Mouse (Mus musculus) hindbrain, embryonic 16.5 days (tissue): ENCODE measurements around the gene Dcun1d4. TPM values are rescaled to one million over a fixed set of nuclear protein-coding genes. Genes with fewer than 3 reads are reported as not detected.
A peak's percentile ranks its signal among the peaks of the same experiment; 100 is the strongest.

ENCODE experiments used
- ATAC-seq: fragments of 200-750 bp; cut with Nextera tagmentation; 2 replicates; pipeline ENCODE4 v1.8.0; 2017; ENCODE audit warnings: moderate TSS enrichment, moderate library complexity
- H3K27ac ChIP-seq: fragments of 300-500 bp; sonication (generic); 2 replicates; pipeline ENCODE4 v1.5.1; 2014; ENCODE audit warnings: low read depth, mild to moderate bottlenecking, control low read depth, low read length, moderate library complexity
- H3K27me3 ChIP-seq: fragments of 300-500 bp; sonication (generic); replicated peaks from 2 replicates; pipeline ENCODE4 v1.6.1; 2014; ENCODE audit warnings: low read length; ENCODE audit not compliant: control insufficient read depth, insufficient read depth
- H3K36me3 ChIP-seq: fragments of 300-500 bp; sonication (generic); 2 replicates; pipeline ENCODE4 v1.6.1; 2014; ENCODE audit warnings: mild to moderate bottlenecking, low read length, moderate library complexity, mixed read lengths; ENCODE audit not compliant: control insufficient read depth, insufficient read depth
- H3K4me1 ChIP-seq: fragments of 300-500 bp; sonication (generic); 2 replicates; pipeline ENCODE4 v1.6.1; 2014; ENCODE audit warnings: low read depth, low read length; ENCODE audit not compliant: control insufficient read depth, insufficient read depth
- H3K4me2 ChIP-seq: fragments of 300-500 bp; sonication (generic); 2 replicates; pipeline ENCODE4 v1.6.1; 2014; ENCODE audit warnings: mild to moderate bottlenecking, low read length, control low read depth, moderate library complexity
- H3K4me3 ChIP-seq: fragments of 300-500 bp; sonication (generic); 2 replicates; pipeline ENCODE4 v1.5.1; 2014; ENCODE audit warnings: mild to moderate bottlenecking, low read length, control low read depth, moderate library complexity
- H3K9ac ChIP-seq: fragments of 300-500 bp; sonication (generic); 2 replicates; pipeline ENCODE4 v1.6.1; 2014; ENCODE audit warnings: low read depth, mild to moderate bottlenecking, control low read depth, low read length, moderate library complexity
- H3K9me3 ChIP-seq: fragments of 300-500 bp; sonication (generic); 2 replicates; pipeline ENCODE4 v1.6.1; 2014; ENCODE audit warnings: mild to moderate bottlenecking, low read length, moderate library complexity; ENCODE audit not compliant: control insufficient read depth
- WGBS: fragments of 180-500 bp; shearing (Covaris S2); extraction: QIAGEN DNeasy Blood & Tissue Kit; methylation state at CpG from one replicate; pipeline ENCODE4 v1.1.7; 2014; 5-methylcytosine and 5-hydroxymethylcytosine counted together
- polyA plus RNA-seq: library from polyadenylated mRNA; unstranded; fragments of >200 nt; fragmentation: Nextera tagmentation; extraction: Ambion mirVana; gene quantifications from 2 replicates; pipeline ENCODE4 v1.2.1, GENCODE M21; 2015

Dcun1d4 gene
- polyA plus RNA-seq, 1 experiment from 2014 or later, result 44.8 TPM

DNA sequence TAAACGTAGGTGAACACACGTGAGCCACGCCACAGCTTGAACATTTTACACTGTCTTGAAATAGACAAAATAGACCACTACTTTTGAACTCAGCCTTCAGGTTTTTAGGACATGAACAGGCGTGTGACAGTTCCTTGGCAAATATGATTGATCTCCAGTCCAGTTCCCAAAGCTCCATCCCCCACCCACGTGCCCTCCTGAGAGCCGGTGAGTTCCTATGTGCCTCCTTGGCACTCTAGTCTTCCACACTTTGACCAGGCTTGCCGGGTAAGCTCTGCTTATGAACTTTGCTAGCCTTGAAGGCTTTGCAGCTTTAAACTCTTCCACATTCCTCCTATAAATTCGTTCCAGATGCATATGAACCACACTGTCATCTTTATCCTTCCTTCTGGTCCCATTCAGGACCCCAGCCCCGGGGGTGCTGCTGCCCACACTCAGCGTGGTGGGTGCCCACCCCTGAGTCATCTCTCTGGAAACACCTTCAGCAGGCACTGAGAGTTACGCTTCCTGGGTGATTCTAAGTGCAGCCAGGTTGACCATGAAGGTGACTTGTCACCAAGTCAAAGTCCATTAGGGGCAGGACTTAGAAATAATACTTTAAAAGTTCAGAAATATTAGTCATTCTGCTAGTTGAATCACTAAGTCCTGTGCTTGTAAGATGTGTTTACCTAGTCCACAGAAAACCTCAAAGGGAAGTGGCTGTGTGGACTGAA, 57.9 kb downstream of the Dcun1d4 start:
- no peak for ATAC-seq
- H3K27ac ChIP-seq, result no peak overlapping the region
- no peak overlapping the region for H3K4me2 ChIP-seq
- H3K9ac ChIP-seq, result no peak overlapping the region
- H3K27me3 ChIP-seq, result no peaks in the 10 kb centered on the region
- peaks cover 7% of the 10 kb centered on the region for H3K36me3 ChIP-seq
- no peaks in the 10 kb centered on the region for H3K9me3 ChIP-seq
- WGBS, result 88% methylated on average over 11 of the region's 11 CpGs
- H3K4me1 ChIP-seq, result no peaks in the 10 kb centered on the region; the same call in 1 of the 2 replicates
- no peak overlapping the region for H3K4me3 ChIP-seq

DNA sequence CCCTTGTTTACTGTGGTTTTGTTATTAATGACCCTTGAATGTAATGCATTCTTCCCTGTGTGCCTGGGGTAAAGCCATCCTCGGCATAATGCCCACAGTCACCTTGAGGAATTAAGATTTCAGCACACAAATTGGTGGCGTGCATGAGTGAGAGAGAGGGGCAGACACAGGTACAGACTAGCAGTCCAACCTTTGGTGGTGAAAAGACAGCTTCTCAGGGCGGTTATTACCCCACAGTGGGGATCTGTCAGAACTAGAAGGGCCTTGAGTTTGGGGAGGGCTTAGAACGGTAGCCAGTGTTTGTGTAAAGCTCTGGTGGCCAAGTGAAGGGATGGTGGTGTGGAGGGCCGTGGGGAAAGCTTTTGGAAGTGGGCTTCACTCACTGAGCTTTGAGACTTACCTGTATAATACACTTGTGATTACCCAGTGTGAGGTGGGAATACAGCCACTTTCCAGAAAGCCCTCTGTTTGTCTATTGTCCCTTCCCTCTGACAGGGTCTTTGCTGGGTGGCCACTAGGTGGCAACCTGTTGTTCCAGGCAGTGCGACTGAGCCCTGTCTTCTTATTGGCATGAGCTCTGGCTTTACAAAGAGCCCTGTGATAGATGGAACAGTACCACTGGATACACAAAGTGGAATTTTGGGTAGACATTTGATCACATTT, 59.2 kb downstream of the Dcun1d4 start:
- H3K27ac ChIP-seq, result no peak overlapping the region
- no peak overlapping the region for H3K4me2 ChIP-seq
- H3K27me3 ChIP-seq, result no peaks in the 10 kb centered on the region
- no peaks in the 10 kb centered on the region for H3K9me3 ChIP-seq
- H3K4me3 ChIP-seq, result no peak overlapping the region
- peak; percentile 85 for ATAC-seq
- H3K4me1 ChIP-seq, result no peaks in the 10 kb centered on the region; the same call in 1 of the 2 replicates
- H3K9ac ChIP-seq, result no peak overlapping the region
- WGBS, result 60% methylated on average over 6 of the region's 6 CpGs
- peaks cover 7% of the 10 kb centered on the region for H3K36me3 ChIP-seq

DNA sequence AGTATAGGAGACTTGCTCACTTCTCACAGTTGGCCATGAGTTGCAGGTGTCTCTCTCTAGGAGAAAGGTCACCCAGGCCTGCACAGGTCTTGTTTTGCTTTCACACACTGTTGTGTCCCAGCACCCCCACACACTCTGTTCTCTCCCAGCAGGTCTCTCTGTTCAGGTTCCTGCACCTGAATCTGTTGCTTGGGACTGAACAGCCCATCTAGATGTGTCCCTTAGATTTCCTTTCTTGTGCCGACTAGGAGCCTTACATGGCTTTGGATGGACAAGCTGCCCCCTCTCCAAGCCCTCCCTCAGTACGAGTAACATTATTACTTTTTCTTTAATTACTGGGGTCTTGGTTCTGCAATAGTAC, 59.7 kb downstream of the Dcun1d4 start:
- no peaks in the 10 kb centered on the region for H3K27me3 ChIP-seq
- H3K4me3 ChIP-seq, result no peak overlapping the region
- no peak overlapping the region for H3K27ac ChIP-seq
- H3K9me3 ChIP-seq, result no peaks in the 10 kb centered on the region
- H3K36me3 ChIP-seq, result peaks cover 11% of the 10 kb centered on the region
- H3K9ac ChIP-seq, result no peak overlapping the region
- no peak overlapping the region for H3K4me2 ChIP-seq
- no peaks in the 10 kb centered on the region; the same call in 1 of the 2 replicates for H3K4me1 ChIP-seq
- no peak for ATAC-seq
- 91% methylated on average over 2 of the region's 2 CpGs for WGBS

DNA sequence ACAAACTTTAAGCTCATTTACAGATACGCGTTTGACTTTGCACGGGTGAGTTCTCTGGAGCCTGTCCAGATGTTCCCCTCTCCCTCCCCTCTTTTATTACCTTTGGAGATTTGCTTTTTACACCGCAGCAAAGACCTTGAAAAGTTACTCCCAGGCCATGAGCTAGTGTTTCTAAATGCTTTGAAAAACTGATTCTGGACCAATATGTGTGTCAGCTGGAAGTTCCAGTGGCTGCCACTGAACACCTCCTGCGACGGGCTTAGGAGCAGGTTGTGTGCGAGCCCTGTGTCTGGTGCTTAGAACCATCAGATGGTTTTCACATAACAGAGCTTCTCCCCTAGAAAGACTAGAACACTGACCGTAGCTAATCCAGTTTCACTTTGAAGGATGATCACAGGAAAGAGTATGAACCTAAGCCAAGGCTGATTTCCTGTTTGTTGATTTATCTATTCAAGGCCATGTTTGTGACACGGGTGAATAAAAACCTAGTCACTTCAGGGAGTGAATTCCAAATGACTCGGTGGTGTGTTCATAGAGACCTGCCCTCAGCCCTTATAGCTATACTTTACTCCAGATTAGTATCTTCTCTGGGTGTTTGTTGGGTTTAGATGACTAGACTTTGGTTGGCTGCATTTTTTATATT, 63.4 kb downstream of the Dcun1d4 start:
- no peak for ATAC-seq
- H3K27ac ChIP-seq, result no peak overlapping the region

DNA sequence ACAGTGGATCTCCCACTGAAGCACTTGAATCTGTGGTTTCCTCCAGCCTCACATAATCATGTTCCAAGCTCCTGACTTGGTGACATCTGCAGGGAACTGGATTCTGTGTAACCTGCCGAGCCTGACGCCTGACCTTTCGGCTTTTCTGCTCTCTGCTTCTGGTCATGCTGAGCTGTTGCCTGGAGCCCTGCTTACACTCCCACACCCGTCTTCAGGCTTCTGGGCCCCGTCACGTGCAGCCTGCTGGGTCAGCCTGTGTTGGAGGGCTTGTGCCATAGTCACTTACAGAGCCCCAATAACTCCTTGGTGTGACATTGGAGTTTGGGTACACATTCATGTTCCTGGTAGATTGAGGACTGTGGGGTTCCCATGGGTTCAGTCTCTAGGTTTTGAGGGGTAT, 64.8 kb downstream of the Dcun1d4 start:
- Histone ChIP-seq H3K36me3 (0 out of 2 replicates have a peak, but pooled peaks cover 4% of the 10 kb centered on the region), H3K4me2 (no peak overlapping the region), H3K4me1 (no peaks in the 10 kb centered on the region), H3K9ac (no peak overlapping the region), H3K27ac (no peak overlapping the region), H3K9me3 (no peaks in the 10 kb centered on the region), H3K27me3 (no peaks in the 10 kb centered on the region), H3K4me3 (no peak overlapping the region)
- ATAC-seq, result no peak
- 66% methylated on average over 6 of the region's 6 CpGs for WGBS

More for the DNA sequence above, 63.4 kb downstream of the Dcun1d4 start:
- Histone ChIP-seq H3K36me3 (0 out of 2 replicates have a peak, but pooled peaks cover 4% of the 10 kb centered on the region), H3K9ac (no peak overlapping the region), H3K4me2 (no peak overlapping the region), H3K27me3 (no peaks in the 10 kb centered on the region), H3K4me3 (no peak overlapping the region), H3K4me1 (no peaks in the 10 kb centered on the region; the same call in 1 of the 2 replicates), H3K9me3 (no peaks in the 10 kb centered on the region)
- 73% methylated on average over 10 of the region's 10 CpGs for WGBS

DNA sequence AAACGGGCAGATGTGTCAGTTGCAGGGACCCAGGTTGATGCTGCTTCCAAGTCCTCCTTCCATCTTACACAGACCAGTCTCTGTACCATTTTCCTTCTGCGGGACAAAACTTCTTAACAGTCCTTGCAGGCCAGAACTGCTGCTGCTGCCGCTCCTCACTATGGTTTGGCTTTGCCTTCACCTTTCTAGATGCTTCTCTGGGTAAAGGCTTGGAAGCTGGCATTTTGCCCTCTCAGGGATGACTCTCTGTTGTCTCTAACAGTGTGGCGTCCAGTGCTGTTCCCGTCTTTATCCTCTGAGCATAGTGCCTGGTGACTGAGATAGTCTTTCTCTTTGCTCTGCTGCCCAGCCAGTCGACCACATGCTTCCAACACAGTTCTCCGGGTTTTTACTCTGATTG, 66.5 kb downstream of the Dcun1d4 start:
- no peak for ATAC-seq
- H3K9me3 ChIP-seq, result no peaks in the 10 kb centered on the region
- no peak overlapping the region for H3K27ac ChIP-seq
- H3K27me3 ChIP-seq, result no peaks in the 10 kb centered on the region
- H3K4me3 ChIP-seq, result no peak overlapping the region
- WGBS, result 87% methylated on average over 7 of the region's 7 CpGs
- no peaks in the 10 kb centered on the region for H3K4me1 ChIP-seq
- 0 out of 2 replicates have a peak, but pooled peaks cover 4% of the 10 kb centered on the region for H3K36me3 ChIP-seq
- no peak overlapping the region for H3K4me2 ChIP-seq
- H3K9ac ChIP-seq, result no peak overlapping the region

DNA sequence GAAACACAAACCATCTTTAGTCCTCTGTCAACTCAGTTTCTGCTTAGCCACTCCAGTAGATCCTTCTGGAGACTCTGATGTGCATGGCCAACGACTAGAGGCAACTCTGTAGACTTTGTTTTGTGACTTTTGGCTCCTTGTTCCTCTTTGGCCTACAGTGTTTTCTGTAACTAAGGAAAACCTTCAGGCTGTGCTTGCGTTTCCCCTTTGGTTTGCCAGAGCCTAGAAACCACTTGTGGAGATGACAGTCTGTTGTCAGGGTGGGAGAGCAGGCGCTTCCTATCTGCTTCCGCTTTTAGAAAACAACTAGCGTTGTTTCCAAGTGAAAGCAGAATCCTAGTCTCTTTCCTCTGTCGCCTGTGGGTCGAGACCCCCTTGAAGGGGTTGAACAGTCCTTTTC, 67.4 kb downstream of the Dcun1d4 start:
- Histone ChIP-seq H3K9me3 (no peaks in the 10 kb centered on the region), H3K9ac (no peak overlapping the region), H3K36me3 (0 out of 2 replicates have a peak, but pooled peaks cover 4% of the 10 kb centered on the region), H3K27me3 (no peaks in the 10 kb centered on the region), H3K4me1 (no peaks in the 10 kb centered on the region), H3K27ac (no peak overlapping the region), H3K4me3 (no peak overlapping the region), H3K4me2 (no peak overlapping the region)
- WGBS, result 89% methylated on average over 7 of the region's 7 CpGs
- no peak for ATAC-seq

DNA sequence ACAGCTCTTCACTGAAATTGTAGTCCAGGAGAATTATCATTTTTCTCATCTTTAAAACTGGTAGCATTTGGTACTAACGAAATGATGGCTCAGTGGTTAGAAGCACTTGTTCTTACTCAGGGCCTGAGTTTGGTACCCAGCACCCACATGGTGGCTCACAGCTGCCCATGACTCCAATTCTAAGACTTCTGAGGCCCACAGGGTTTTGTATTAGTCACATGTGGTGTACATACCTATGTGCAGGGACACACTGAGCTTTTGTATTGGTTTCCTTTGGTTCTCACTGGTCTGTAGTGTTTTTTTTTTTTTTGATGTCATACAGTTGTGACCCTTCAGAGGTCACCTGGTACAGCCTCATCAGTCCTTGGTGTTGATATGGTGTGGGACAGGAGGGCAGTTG, 68.0 kb downstream of the Dcun1d4 start:
- H3K4me2 ChIP-seq, result no peak overlapping the region
- H3K27ac ChIP-seq, result no peak overlapping the region
- H3K9ac ChIP-seq, result no peak overlapping the region
- 96% methylated on average over 1 of the region's 1 CpGs for WGBS
- no peaks in the 10 kb centered on the region for H3K9me3 ChIP-seq
- no peak overlapping the region for H3K4me3 ChIP-seq
- no peaks in the 10 kb centered on the region for H3K4me1 ChIP-seq
- no peaks in the 10 kb centered on the region for H3K27me3 ChIP-seq
- H3K36me3 ChIP-seq, result 0 out of 2 replicates have a peak, but pooled peaks cover 7% of the 10 kb centered on the region
- no peak for ATAC-seq

DNA sequence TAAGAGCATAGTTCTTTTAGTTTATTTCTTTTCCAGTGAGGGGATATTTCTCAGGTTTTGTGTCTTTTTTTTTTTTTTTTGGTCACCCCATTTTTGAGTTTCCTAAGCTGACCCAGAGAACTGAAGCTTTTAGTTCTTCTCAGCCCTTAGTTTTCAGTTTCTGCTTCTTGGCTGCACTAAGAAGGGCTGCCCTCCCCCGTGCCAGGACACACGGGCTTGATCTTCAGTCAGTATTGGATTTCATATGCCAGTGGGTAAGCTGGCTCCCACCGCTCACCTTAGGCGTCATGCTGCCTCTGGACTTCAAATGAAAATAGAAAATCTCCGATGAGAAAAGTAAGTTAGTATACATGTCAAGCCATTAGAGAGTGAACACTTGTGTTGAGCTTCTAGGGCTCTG, 71.0 kb downstream of the Dcun1d4 start:
- H3K4me2 ChIP-seq, result no peak overlapping the region
- WGBS, result 86% methylated on average over 5 of the region's 5 CpGs
- H3K9ac ChIP-seq, result no peak overlapping the region
- H3K27me3 ChIP-seq, result no peaks in the 10 kb centered on the region
- 0 out of 2 replicates have a peak, but pooled peaks cover 4% of the 10 kb centered on the region for H3K36me3 ChIP-seq
- no peak overlapping the region for H3K27ac ChIP-seq
- no peaks in the 10 kb centered on the region for H3K4me1 ChIP-seq
- no peak overlapping the region for H3K4me3 ChIP-seq
- no peaks in the 10 kb centered on the region for H3K9me3 ChIP-seq
- no peak for ATAC-seq
